Mouse (Mus musculus): ENCODE measurements around the gene D430019H16Rik. TPM values are rescaled to one million over a fixed set of nuclear protein-coding genes. Genes with fewer than 3 reads are reported as not detected.

The D430019H16Rik gene
- polyA plus RNA-seq, 2 experiments from 2014 or later, result 0.26 to 0.51 TPM

- ATAC-seq, result no peak
Observed at GRCm38 (mm10) chr12:105490794-105491193, 37.1 kb downstream of the D430019H16Rik start.

DNA sequence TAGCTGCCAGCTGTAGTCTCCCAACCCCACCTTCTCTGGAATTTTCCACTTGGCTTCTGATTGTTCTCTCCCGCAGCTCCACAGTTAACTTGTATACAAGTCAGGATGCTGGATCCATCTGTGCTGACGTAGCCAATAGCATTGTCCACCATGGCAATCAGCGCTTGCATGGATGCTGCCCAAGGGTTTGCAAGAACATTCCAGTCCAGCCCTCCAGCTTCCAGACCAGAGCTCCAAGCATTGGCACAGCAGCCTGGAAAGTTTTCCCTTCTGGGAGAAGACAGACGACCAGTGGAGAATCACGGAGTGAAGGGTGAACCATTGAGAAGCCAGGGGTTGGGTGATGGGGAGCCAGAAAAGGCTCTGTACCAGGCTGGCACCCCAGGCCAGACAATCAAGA is 41.1 kb downstream of the D430019H16Rik start:
- ATAC-seq, result no peak

GRCm38 (mm10) chr12:105497894-105498293 is 44.2 kb downstream of the D430019H16Rik start:
- ATAC-seq, result no peak

- no peak for ATAC-seq
Observed at GRCm38 (mm10) chr12:105498423-105498822, 44.8 kb downstream of the D430019H16Rik start.

DNA sequence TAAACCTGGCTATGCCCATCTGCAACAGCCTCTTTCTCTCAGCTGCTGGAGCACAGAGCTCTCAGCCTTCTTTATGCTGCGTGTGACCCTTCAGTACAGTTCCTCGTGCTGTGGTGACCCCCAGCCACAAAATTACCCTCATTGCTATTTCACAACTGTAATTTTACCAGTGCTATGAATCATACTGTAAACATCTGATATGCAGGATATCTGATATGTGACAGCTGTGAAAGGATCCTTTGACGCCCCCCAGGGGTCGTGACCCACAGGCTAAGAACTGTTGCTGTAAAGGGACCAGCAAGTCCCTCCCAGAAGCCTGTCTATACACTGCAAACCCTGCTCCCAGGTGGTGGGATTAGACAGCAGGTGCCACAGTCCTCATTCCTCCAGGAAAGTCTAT is 45.2 kb downstream of the D430019H16Rik start:
- no peak for ATAC-seq

GRCm38 (mm10) chr12:105500940-105501339 is 47.3 kb downstream of the D430019H16Rik start:
- ATAC-seq, result no peak

- ATAC-seq, result no peak
Observed at GRCm38 (mm10) chr12:105504736-105505135, 51.1 kb downstream of the D430019H16Rik start.

DNA sequence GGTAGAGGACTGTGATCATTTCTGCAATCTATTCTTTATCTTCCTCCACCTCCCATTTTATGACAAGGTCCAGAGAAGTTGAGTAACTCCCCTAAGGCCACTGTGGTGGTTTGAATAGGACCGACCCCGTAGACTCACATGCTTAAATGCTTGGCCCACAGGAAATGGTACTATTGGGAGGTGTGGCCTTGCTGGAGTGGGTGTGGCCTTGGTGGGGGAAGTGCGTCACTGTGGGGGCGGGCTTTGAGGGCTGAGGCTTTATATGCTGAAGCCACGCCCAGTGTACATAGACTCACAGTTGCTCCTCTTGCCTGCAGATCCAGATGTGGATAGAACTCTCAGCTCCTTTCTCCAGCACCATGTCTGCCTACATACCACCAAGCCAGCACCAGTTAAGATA is 57.5 kb downstream of the D430019H16Rik start:
- ATAC-seq, result no peak

GRCm38 (mm10) chr12:105511671-105512502 is 58.2 kb downstream of the D430019H16Rik start:
- no peak for ATAC-seq

GRCm38 (mm10) chr12:105514111-105514510 is 60.5 kb downstream of the D430019H16Rik start:
- no peak for ATAC-seq

GRCm38 (mm10) chr12:105517026-105517675 is 63.5 kb downstream of the D430019H16Rik start:
- no peak for ATAC-seq

DNA sequence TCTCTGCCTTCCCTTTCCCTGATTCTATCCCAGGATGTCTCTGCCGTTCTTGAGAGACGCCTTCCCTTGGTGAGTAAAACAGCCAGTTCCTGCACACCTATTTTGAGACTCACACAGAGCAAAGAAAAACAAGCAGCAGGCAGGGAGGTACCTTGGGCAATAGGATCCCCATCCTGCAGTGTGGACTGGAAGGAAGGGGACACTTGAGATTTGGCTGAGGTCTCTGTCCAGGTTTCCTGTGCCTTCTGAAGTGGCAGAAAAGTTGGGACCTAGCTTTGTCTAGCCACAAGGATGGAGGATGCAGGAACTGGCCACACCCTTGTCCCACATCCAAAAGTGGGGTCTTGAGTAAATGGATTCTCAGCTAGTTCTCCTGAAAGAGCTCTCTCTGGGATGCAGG is 66.2 kb downstream of the D430019H16Rik start:
- no peak for ATAC-seq

DNA sequence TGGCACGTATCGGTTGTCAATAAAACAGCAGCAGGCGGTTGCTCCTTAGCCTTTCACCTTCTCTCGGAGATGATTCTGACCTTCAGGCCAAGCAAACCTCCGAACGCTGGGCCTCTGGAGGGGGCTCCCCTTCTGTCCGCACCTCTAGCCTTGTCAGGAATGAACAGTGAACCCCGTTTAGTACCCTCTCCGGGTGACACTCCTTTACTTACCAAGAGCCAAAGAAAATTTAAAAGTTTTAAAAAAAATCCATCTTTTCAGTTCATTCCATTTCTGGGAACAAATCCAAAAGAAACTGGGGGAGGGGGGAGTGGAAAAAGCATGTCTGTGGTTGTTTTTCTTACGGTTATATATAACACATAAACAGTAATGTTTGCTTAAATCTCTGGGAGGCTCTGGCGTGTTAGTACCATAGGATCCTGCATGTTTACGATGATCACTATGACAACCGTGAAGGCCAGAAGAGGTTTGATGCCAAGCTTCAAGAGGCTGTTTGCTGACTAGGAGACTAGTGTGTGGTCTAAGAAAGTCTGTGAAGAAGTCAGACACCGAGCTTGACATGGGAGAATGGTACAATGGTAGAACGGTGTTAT is 67.6 kb downstream of the D430019H16Rik start:
- ATAC-seq, result no peak

DNA sequence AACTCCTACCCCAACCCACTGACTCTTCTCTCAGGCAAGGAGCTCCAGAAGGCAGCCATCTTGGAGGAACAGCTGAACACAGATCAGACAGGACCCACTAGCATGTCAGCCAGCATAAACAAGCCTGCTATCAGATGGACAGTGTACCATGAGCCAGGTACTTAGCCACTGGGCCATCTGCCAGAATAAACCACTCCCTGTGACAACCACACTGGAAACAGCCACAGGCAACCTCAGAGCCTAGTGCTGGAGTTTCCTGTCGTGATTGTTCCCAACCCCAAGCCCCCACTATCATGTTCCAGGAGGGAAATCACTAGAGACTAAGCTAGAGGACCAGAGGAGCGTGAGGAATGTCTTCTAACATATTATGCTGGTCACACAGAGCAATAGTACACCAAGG is 70.1 kb downstream of the D430019H16Rik start:
- no peak for ATAC-seq

DNA sequence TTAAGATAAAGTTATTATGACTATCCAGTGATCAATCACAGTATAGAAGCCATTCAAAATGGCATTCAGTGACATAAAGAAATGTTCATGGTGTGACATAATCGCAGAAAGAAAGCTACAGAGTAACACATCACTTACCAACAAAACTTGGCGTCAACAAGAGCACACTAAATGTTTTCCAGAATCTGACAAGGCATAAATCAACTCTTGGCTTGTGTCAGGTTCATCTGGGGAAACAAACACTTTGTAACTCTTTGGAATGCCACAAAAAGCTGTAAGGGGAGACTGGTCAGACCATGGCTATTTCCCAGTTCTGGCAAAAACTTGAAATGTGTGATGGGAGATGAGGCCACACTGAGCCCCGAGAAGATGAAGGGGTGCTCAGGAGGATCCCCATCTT is 72.5 kb downstream of the D430019H16Rik start:
- no peak for ATAC-seq

DNA sequence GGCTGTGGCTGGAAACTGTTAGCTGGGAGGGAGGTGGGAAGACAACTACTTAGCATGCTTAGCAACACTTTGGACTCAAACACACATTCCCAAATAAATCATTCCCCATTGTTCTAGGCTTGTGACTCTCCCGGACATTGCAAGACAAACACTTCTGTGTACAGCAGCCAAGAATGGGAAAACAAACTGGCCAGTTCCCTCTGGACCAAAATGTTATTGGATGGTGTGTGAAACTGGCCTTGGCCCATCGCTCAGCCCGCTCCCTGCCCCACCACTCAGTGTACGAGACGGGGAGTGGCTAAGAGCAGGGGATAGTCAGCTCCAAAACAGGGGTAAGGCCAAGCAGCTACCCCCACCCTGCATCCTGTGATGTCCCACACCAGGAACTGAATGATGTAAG is 73.2 kb downstream of the D430019H16Rik start:
- ATAC-seq, result no peak

DNA sequence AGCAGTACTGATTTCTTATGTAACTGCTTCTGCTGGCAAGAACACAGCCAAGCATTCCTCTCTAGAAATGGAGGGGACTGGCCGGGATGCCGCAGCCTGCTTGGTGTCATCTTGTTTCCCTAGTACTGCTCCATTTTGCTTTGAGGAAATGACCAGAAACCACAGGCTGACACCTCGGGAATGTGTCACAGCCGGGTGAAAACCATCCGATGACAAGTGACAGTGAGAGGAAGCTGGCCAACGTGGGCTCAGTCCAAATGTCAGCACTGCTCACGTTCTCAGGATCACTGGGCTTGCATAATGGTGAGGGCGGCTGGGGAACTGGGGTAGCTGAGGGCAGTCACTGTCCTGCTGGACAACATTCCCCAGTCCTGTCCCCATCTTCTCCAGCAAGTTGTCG is 75.9 kb downstream of the D430019H16Rik start:
- no peak for ATAC-seq

GRCm38 (mm10) chr12:105531724-105532371 is 78.2 kb downstream of the D430019H16Rik start:
- no peak for ATAC-seq

DNA sequence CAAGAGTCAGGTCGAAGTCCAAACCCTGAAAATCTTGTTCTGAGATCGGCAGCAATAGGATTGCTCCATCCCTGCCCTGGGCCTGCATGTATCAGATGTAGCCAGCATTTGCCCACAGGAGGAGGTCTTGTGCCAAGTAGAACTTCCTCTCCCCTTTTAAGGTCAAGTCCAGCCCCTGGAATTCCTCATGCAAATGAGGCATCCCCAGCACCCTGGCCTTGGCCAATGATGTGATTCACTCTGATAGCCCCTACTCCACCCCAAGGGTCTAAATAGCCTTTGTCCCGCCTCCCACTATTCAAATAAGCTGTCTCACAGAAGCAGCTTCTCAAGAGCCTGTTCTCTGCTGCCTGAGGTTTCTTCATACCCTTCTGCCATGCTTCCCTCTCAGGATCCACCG is 81.2 kb downstream of the D430019H16Rik start:
- ATAC-seq, result no peak

GRCm38 (mm10) chr12:105535968-105536760 is 82.5 kb downstream of the D430019H16Rik start:
- ATAC-seq, result no peak

DNA sequence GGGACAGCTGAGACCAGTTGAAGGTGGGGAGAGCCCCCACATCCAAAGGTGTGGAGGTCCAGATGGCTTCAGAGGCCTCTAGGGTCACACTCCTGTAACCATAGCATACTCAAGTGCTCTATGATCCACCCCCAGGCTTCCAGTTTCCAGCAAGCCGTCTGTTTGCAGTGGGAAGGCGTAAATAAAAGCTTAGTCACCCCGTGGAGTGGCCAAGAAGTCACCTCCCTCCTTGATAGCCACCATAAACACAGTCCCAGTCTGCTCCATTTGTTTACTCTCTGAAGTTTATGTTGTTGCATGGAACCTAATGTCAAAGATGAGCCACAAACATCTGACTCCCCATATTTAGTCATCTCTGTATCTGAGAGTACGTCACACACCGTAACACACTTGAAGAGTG is 83.5 kb downstream of the D430019H16Rik start:
- no peak for ATAC-seq

DNA sequence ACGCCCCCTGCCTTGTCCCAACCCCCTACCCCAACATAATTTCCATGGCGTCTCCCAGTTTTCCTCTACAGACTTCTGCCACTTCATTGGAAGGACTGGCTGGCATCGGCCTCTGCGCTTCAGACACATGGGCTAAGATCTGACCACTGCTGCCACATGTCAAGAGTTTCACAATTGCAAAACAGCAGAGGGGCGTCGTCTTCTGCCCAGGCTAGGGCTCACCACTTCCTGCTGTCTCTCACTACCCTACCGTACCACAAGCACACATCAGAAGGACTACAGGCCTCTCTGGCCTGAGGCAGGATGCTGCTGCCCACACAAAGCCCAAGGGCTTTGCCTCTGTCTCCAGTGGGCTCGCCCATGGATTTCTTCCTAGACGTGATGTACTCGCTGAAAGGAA is 86.0 kb downstream of the D430019H16Rik start:
- no peak for ATAC-seq

Data from activated CD4-positive, CD25-positive, alpha-beta regulatory T cell, adult 4 months (primary cell).